Mouse (Mus musculus) kidney, adult 2 months (tissue): ENCODE measurements around the gene Gm20431.
"Not testable (repeated sequence)": the region's sequence is repeated elsewhere in the genome, so short reads cannot be mapped to it uniquely, and the experiment has no call there.

Experiments used
- CTCF ChIP-seq: fragments of 200-500 bp; conservative IDR thresholded peaks from 2 replicates; pipeline ENCODE4 v1.5.1; 2011; ENCODE audit warnings: low read depth, mild to moderate bottlenecking, control low read depth, low read length, moderate library complexity, mixed read lengths; ENCODE audit not compliant: insufficient read depth, insufficient read length
- POLR2A ChIP-seq: fragments of 200-500 bp; IDR thresholded peaks from one replicate; pipeline ENCODE4 v1.6.1; 2011; ENCODE audit warnings: low read depth, low read length, control low read depth

- not testable (repeated sequence) for TF ChIP-seq CTCF, POLR2A
Observed at GRCm38 (mm10) chr2:167613335-167613734, 48.0 kb downstream of the Gm20431 start.
